Mouse (Mus musculus) layer of hippocampus, postnatal 25 days (tissue): ENCODE measurements around the gene Smim24. TPM values are rescaled to one million over a fixed set of nuclear protein-coding genes. Genes with fewer than 3 reads are reported as not detected.

ENCODE experiments used
- DNase-seq, 2 experiments: peaks; one replicate each; pipeline ENCODE4 v3.0.0; 2022; ENCODE audit warnings: mixed read lengths in 2 of 2, low spot score in 1 of 2; ENCODE audit errors: extremely low spot score in 1 of 2
- microRNA-seq, 2 experiments: library from miRNA; unstranded; fragments of <30 nt; microRNA quantifications; one replicate each; pipeline ENCODE4 v1.2.0; 2021
- total RNA-seq, 2 experiments: library from RNA; stranded (reverse); gene quantifications; 2 replicates each; pipeline ENCODE4 v1.2.3; 2021

The Smim24 gene
- total RNA-seq, 2 experiments from 2014 or later, result 1.4 to 3.1 TPM

DNA sequence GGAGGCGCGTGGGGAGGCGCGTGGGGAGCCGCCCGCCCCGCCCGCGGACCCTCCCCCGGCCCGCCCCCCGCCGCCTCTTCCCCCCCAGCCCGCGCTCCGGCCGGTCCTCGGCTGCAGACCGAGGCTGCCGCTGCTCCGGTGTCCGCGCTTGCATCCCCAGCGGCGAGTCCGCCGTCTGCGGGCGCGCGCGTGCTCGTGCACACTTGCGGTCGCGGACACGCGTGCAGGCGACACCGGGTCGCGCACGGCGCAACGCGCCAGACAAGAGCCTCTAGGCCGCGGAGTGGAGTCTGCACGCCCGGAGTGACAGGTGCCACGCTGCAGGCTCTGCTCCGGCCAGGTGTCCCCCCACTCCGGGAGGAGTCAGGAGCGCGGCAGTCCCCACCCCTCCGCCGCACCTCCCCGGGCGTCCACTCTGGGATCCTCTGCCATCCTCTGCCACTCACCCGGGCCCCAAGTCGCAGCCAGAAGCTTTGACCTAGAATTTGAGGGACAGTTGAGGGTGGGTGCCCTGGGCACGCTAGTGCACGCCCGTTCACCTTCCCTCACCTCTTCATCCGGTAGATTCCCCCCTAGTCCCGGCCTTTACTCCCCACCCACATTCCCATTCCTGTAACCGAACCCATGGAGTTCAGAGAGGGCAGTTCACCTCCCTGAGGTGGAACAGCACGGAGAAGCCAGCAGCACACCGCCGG, 38.1 kb downstream of the Smim24 start:
- peak; percentile 52 to 57 for DNase-seq

DNA sequence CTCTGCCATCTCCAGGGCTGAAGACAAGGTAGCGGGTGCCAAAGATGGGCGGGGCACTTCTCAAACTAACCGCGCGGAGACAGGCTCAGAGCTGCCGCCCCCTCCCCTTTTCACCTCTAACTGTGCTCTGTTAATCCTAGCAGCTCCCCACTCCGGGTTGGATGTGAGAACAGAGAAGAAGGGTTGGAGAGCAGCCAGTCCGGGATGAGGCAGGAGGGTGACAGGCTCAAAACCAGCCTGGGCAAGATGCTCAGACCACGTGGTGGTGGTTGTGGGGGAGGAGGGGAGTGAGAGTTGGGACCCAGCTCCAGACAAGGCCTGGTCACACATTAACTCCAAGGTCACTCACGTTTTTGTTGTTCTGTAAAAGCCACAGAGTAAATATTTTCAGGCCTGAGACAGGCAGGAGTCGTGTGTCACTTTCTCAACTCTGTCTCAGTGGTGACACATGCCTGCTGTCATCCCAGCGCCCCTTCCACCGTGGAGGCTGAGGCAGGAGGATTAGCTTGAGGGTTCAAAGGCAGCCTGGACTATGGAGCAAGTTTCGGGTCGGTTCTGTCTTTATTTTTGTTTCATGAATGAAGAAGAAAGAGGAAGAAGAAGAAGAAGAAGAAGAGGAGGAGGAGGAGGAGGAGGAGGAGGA, 38.8 kb downstream of the Smim24 start:
- DNase-seq, result peak; percentile 22 to 45

DNA sequence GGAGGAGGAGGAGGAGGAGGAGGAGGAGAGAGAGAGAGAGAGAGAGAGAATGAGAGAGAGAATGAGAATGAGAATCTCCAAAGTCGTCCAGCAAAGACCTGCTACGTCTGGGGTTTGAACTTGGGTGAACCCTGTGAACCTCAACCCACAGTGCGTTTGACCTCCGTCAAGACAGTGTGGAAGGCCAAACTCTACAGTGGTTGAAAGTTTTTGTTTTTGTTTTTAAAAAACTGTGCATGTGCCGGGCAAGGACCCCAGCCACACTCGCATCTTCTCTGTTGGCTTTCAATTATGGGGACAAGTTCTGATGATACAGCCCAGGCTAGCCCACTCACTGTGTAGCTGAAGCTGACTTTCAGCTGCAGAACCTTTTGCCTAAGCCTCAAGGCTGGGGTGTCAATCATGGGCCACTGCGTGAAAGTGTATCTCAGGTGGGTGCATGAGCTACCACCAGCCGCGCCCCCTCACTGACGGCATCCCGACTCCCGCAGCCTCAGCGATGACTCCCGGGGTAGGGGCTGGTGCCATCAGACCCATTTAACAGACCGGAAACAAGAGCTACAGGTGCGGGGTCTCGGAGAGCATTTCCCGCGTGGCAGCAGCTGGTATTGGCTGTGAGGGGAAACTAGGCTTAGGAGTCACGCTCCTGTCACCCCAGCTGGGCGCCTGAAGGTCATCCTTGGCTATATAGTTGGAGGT, 39.5 kb downstream of the Smim24 start:
- no peak for DNase-seq

DNA sequence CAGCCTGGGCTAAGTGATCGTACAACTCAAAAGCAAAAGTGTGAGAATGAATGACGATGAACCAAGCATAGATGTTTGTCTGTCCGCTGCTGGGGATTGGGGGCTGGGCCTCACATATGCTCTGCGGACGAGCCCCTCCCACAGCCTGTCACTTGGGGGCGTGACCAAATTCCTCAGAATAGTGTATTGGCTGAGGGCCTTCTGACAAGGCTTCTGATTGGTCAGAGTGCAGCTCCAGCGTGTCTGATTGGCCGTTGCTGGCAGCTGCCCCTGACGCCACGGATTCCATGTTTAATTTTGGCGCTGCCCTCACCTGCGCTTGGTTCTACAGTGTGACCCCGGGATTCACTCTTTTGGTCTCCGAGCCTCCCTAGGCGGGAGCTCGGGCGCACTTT, 40.0 kb downstream of the Smim24 start:
- peak in 1 of 2 experiments; percentile 72 for DNase-seq

DNA sequence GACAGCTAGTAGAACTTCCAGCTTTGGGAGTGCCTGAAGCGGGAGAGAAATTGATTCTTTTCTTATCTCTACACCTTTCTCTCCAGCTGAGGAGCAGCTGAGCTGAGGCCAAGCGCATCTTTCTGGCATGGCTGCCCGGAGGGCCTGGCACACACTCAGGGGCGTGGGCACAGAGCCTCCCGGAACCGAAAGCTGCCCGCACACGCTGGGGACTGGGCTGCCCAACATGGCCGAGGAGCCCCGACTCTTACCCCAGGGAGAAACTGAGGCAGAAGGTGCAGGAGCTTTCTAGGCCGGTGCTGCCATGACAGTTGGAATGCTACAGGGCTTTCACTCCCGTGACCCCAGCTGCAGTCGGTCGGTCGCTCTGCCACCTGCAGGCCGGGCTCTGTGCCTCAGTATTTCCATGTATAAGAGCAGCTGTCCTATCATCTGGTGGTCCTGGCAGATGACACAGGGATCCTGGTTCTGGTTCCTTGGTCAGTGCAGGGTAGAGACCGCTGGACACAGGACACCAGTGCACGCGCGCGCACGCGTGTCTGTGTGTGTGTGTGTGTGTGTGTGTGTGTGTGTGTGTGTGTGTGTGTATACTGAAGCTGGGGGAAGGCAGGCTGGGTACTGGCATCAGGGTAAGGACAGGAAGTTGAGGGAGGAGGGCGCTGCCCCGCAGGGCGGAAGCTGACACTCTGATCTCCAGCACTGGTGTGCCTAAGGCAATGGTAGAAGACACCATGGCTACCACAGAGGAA, 40.9 kb downstream of the Smim24 start:
- peak; percentile 9 to 17 for DNase-seq

DNA sequence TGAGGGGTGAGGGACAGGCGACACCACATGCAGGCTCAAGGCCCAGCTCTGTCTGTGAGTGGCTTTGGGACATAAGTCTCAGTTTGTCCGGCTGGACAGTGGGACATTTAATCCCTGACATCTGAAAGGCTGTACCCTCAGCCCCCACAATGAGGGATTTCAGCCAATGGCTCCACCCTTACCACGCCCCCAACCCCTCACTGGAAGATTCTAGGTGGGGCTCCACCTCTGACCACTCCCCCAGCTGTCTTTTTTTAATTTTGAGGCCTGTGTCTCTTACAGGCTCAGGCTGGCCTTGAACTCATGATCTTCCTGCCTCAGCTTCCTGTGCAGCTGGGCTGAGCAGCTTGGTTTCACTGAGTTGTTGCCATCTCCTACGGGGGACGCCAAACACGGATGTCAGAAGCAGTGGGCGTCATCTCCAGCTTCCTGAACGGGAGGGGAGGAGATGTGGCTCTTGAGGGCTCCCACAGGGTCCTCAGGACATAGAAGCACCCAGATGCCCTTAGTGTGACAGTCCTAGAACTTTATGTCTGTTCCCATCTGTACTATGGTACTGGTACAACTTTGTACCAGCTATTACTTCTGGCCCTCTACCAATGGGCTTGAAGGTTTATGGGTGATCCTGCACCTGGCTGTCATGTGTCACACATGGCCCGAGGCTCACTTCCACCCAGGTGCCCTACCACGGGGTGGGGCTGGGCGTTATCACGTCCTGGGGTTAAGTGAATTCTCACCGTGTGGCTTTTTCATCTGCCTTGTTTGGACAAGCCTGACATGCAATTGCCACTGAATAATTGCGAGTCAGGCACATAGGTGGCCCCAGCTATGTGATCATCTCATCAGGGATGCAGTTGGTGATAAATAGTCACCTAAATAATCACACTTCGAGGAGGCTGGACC, 41.8 kb downstream of the Smim24 start:
- peak in 1 of 2 experiments; percentile 3 for DNase-seq

DNA sequence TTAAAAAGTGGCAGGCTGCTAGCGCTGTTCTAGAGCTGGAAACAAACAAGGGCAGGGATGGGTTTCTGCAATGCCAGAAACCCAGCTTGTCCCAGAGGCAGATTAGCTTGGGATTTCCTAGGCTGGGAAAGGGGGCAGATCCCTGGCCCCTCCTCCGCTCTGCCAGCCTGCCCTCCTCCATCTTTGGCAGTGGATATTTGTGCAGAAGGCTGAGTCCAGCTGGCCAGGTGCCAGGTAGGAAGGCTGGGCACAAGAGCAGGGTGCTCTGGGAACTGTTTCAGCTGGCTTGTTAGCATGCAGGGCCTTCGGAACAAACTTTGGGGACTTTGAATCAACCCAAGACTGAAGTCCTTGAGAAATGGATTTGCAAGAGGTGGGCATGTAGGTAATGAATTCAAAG, 42.6 kb downstream of the Smim24 start:
- DNase-seq, result peak in 1 of 2 experiments; percentile 73

DNA sequence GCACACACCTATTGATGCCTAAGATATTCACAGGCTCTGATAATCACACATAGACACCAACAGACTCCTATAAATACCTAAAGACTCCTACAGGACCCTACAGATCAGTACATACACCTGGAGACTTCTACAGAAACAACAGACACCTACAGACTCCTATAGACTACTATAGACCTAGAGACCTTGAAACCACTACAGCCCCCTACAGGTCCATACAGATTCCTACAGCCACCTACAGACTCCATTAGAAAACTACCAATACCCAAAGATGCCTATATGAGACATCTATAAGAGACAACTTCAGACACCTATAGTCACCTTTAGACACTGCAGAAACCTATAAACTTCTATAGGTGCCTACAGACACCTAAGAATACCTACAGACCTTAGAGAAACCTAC, 48.2 kb downstream of the Smim24 start:
- DNase-seq, result no peak

Small RNA genes within 50 kb of the gene (microRNA-seq; reads per million reads assigned to microRNA genes)
- gene Mir1191b (0 to 0.20 reads per million in 2 experiments), gene Mir6913 (1.4 to 1.7 reads per million in 2 experiments)

Other genes with a start within 250 kb of the Smim24 start
- gene Pias4, start 225.1 kb upstream of the Smim24 start, total RNA-seq, result 10 to 100 TPM; 28.2 to 28.9 TPM
- 100 to 1,000 TPM; 896 to 944 TPM for gene Eef2, start 216.4 kb upstream of the Smim24 start, total RNA-seq
- 10 to 100 TPM; 71.7 to 71.8 TPM for gene Dapk3, start 210.0 kb upstream of the Smim24 start, total RNA-seq
- gene 4930442H23Rik, start 209.2 kb upstream of the Smim24 start, total RNA-seq, result not detected
- under 1 TPM; 0.19 to 0.20 TPM for gene Nmrk2, start 191.0 kb upstream of the Smim24 start, total RNA-seq
- 100 to 1,000 TPM; 154 to 155 TPM for gene Atcay, start 162.2 kb upstream of the Smim24 start, total RNA-seq
- gene Zfr2, start 159.9 kb upstream of the Smim24 start, total RNA-seq, result 10 to 100 TPM; 55.6 to 69.0 TPM
- gene Matk, start 140.1 kb upstream of the Smim24 start, total RNA-seq, result 100 to 1,000 TPM; 222 to 244 TPM
- 10 to 100 TPM; 38.6 to 44.0 TPM for gene Mrpl54, start 126.1 kb upstream of the Smim24 start, total RNA-seq
- 10 to 100 TPM; 35.4 to 39.5 TPM for gene Apba3, start 126.1 kb upstream of the Smim24 start, total RNA-seq
- 1 to 10 TPM in 1 of 2 experiments, under 1 TPM in 1; 0.86 to 1.2 TPM for gene Tjp3, start 101.5 kb upstream of the Smim24 start, total RNA-seq
- gene Pip5k1c, start 100.1 kb upstream of the Smim24 start, total RNA-seq, result 100 to 1,000 TPM; 306 to 318 TPM
- gene Cactin, start 71.9 kb upstream of the Smim24 start, total RNA-seq, result 10 to 100 TPM; 28.1 to 30.0 TPM
- 1 to 10 TPM; 1.1 to 1.5 TPM for gene Tbxa2r, start 64.3 kb upstream of the Smim24 start, total RNA-seq
- 1 to 10 TPM; 1.6 to 1.9 TPM for gene Gipc3, start 49.8 kb upstream of the Smim24 start, total RNA-seq
- gene Hmg20b, start 42.6 kb upstream of the Smim24 start, total RNA-seq, result 10 to 100 TPM; 31.3 to 31.6 TPM
- gene Mfsd12, start 35.6 kb upstream of the Smim24 start, total RNA-seq, result 10 to 100 TPM; 46.6 to 50.7 TPM
- 1 to 10 TPM; 1.1 to 1.2 TPM for gene 4930404N11Rik, start 27.2 kb upstream of the Smim24 start, total RNA-seq
- gene Fzr1, start 14.5 kb upstream of the Smim24 start, total RNA-seq, result 10 to 100 TPM; 65.9 to 66.6 TPM
- gene Dohh, start 8.6 kb upstream of the Smim24 start, total RNA-seq, result 10 to 100 TPM; 79.1 to 87.1 TPM
- 1 to 10 TPM; 2.6 to 3.7 TPM for gene Gm48551, start 8.6 kb upstream of the Smim24 start, total RNA-seq
- gene Gm48552, start 4.0 kb upstream of the Smim24 start, total RNA-seq, result 1 to 10 TPM; 3.2 to 4.7 TPM
- 10 to 100 TPM; 59.5 to 66.8 TPM for gene Nfic, start 62.6 kb downstream of the Smim24 start, total RNA-seq
- 100 to 1,000 TPM; 255 to 311 TPM for gene Celf5, start 89.7 kb downstream of the Smim24 start, total RNA-seq
- 10 to 100 TPM; 83.0 to 94.6 TPM for gene Ncln, start 103.3 kb downstream of the Smim24 start, total RNA-seq
- under 1 TPM; 0.35 to 0.54 TPM for gene S1pr4, start 107.1 kb downstream of the Smim24 start, total RNA-seq
- gene Gna15, start 131.2 kb downstream of the Smim24 start, total RNA-seq, result 1 to 10 TPM; 2.4 to 3.2 TPM
- 100 to 1,000 TPM; 110 to 121 TPM for gene Gna11, start 152.1 kb downstream of the Smim24 start, total RNA-seq
- 100 to 1,000 TPM; 692 to 732 TPM for gene Aes, start 166.4 kb downstream of the Smim24 start, total RNA-seq
- gene Tle2, start 181.5 kb downstream of the Smim24 start, total RNA-seq, result 10 to 100 TPM; 22.5 to 32.3 TPM
- 1 to 10 TPM; 1.7 to 4.1 TPM for gene Tle6, start 208.0 kb downstream of the Smim24 start, total RNA-seq
- gene BC025920, start 213.2 kb downstream of the Smim24 start, total RNA-seq, result 1 to 10 TPM; 4.2 to 4.4 TPM
- 10 to 100 TPM; 23.5 to 30.9 TPM for gene Sirt6, start 234.7 kb downstream of the Smim24 start, total RNA-seq
- 10 to 100 TPM; 30.8 to 39.0 TPM for gene Ankrd24, start 235.5 kb downstream of the Smim24 start, total RNA-seq